Mouse (Mus musculus) splenic B cell, adult 2 months (primary cell): Measurements from ENCODE around the gene Gm17026.
"Not testable (repeated sequence)": the region's sequence is repeated elsewhere in the genome, so short reads cannot be mapped to it uniquely, and the experiment has no call there.

ENCODE experiments used
- DNase-seq: peaks from one replicate; pipeline ENCODE4 v3.0.0-alpha.2; 2011; ENCODE audit warnings: low read depth, low spot score
- H3K27me3 ChIP-seq: 2 replicates; pipeline ENCODE4 v1.6.1; 2012; ENCODE audit warnings: mild to moderate bottlenecking, low read length, moderate library complexity, mixed read lengths; ENCODE audit not compliant: control insufficient read depth, poor library complexity, insufficient read depth, severe bottlenecking
- H3K36me3 ChIP-seq: 2 replicates; pipeline ENCODE4 v1.6.1; 2012; ENCODE audit warnings: mild to moderate bottlenecking, low read length, moderate library complexity, mixed read lengths; ENCODE audit not compliant: control insufficient read depth, poor library complexity, insufficient read depth, severe bottlenecking

Gene Gm17026

GRCm38 (mm10) chr14:42259948-42260347 is at the start of gene Gm17026:
Gene Gm17026, minus strand, starts transcription at chr14:42260048.
- not testable (repeated sequence) for H3K27me3 ChIP-seq, DNase-seq, H3K36me3 ChIP-seq

- not testable (repeated sequence) for H3K36me3 ChIP-seq, DNase-seq, H3K27me3 ChIP-seq
Observed at GRCm38 (mm10) chr14:42297258-42297657, 37.4 kb upstream of the Gm17026 start, which contains the start of gene Gm9611. Gene Gm9611, minus strand, starts transcription at chr14:42297358.

- H3K27me3 ChIP-seq, H3K36me3 ChIP-seq, DNase-seq: not testable (repeated sequence)
Observed at GRCm38 (mm10) chr14:42216766-42217537, 42.9 kb downstream of the Gm17026 start.
